Mouse (Mus musculus): ENCODE measurements around the gene Olfr512.

The Olfr512 gene

DNA sequence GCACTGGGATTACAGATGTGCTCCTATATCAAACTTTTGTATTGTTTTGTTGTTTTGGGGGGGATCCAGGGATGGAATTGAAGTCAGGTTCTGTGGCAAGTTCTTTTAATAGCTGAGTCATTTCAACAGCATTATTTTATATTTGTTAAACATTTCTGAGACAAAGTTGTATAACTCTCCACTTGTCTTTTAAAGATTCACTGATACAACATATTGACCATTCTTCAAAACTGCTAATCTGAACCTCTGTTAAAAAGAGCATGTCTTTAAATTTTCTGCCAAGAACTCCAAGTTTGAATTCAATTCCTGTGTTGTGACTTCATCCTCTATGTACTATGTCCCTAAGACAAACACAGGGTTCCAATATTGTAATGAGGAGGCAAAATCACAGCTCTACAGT lies at the start of gene Olfr512:
TSS of gene Olfr512 (plus strand) at position 301 of the 400 bp plus-strand sequence.
- DNase-seq (ENCODE audit: extremely low spot score, low spot score), result no peak

DNA sequence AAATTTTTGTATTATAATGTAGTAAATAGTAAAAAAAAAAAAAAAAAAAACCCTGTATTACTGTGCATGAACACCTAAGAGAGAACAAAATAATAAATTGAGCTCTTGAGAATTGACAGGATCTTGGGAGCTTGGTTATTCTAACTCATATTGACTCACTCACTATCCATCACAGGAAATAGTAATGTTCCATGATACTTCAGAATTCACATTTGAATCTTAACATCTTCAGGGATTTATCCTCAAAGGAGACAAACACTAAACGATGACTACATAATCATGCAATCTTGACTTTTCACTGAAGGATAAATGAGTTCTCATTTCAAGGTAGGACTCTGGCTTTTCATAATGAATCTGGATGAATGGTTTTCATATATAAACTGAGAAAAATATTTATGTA lies 47.0 kb upstream of the Olfr512 start, which contains the start of gene Olfr510:
TSS of gene Olfr510 (plus strand) at position 301 of the 400 bp plus-strand sequence.
- no peak for DNase-seq (ENCODE audit: extremely low spot score, low spot score)

DNA sequence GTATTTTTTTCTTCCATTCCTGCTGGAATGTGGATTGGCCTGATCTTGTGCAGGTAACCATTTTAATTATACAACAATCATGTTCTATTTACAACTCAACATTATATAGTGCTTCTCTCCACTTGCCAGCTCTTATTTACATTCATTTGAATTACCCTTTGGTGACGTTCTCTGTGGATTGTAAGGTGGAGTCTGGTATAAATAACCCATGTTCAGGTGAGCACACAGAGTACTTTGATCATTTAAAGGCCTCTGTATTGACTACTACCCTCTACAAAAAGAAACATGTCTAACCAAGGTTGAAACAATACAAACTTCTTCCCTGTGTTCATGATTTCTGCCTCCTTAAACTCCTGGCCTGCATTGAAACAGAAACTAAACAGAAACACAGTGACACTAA lies 42.1 kb upstream of the Olfr512 start:
- DNase-seq (ENCODE audit: extremely low spot score, low spot score), result no peak

DNA sequence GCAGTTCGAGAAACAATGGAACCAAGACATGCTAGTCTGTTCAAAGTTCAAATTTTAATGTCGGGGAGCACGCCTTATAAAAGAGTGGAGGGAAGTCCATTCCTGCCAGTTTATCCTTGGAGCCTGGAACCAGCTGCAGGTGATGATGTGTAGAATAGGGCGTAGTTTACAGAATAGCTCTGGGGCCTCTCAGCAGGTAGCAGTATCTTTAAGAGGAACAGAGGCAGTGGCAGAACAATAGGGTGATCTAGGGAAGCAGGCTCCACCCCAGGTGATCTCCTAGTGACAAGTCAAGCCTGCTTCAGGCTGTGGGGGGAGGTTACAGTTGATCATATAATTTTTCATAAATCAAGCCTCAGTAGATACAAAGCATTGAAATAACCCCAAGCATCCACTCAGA lies 34.2 kb upstream of the Olfr512 start:
- DNase-seq (ENCODE audit: extremely low spot score, low spot score), result no peak

DNA sequence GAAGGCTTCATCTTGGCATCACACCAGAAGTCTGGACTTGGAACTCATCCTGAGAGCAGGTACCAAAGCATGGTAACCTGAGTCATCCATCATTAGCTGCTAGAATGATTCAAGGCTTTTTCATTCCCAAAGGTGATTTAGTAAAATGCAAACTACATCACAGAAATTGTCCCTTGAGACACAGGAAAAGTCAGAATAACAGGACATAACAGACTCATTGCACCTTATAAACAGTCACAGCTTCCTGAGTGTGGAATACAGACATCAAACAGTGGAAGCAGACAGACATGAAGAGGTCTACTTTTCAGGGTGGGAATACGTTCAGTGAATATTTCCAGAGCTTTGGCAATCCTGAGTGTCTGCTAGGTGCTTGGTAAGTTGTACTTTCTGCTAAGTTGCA lies 37.6 kb downstream of the Olfr512 start, which contains the start of gene Olfr513:
TSS of gene Olfr513 (plus strand) at position 301 of the 400 bp plus-strand sequence.
- no peak for DNase-seq (ENCODE audit: extremely low spot score, low spot score)

DNA sequence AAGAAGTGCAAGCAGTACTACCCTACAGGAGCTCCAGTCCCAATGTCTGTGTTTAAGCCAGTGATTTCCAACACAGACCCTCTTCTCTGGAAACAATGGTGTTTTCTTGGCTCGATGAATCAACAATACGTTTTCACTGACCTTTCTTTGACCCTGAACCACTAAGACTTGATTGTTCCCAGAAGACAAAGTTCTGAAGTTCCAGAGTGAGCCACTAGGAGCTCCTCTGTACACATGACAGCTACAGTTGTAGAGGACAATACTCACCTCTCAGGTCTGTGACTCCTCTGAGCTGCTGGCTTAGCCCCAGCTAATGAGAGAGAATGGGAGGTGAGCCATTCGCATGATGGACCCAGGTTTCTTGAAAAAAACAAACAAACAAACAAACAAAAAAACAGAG lies 47.3 kb downstream of the Olfr512 start:
- DNase-seq (ENCODE audit: extremely low spot score, low spot score), result no peak

Measured in neural tube, embryonic 10.5 days (tissue).